Mouse (Mus musculus) lung, postnatal 14 days (tissue): Measurements from ENCODE around the gene Slc24a4.
A peak's percentile ranks its signal among the peaks of the same experiment; 100 is the strongest.
"Not testable (repeated sequence)": the region's sequence is repeated elsewhere in the genome, so short reads cannot be mapped to it uniquely, and the experiment has no call there.

Experiments
- DNase-seq: peaks from one replicate; pipeline ENCODE4 v3.0.0; 2021

Gene Slc24a4

GRCm38 (mm10) chr12:102251985-102252384 is 123.5 kb downstream of the Slc24a4 start:
- DNase-seq: peak; percentile 29

- DNase-seq: no peak
These were observed 124.0 kb downstream of the Slc24a4 start for GRCm38 (mm10) chr12:102252525-102252924.

GRCm38 (mm10) chr12:102255012-102255411 is 126.5 kb downstream of the Slc24a4 start:
- DNase-seq: peak; percentile 25

- DNase-seq: no peak
These were observed 130.1 kb downstream of the Slc24a4 start for GRCm38 (mm10) chr12:102258522-102259112.

- peak; percentile 18 for DNase-seq
These were observed 133.4 kb downstream of the Slc24a4 start for GRCm38 (mm10) chr12:102261933-102262396.

- no peak for DNase-seq
These were observed 134.3 kb downstream of the Slc24a4 start for GRCm38 (mm10) chr12:102262809-102263208.

GRCm38 (mm10) chr12:102263249-102263648 is 134.7 kb downstream of the Slc24a4 start:
- DNase-seq: no peak

- DNase-seq: no peak
These were observed 137.9 kb downstream of the Slc24a4 start for GRCm38 (mm10) chr12:102266433-102266832.

GRCm38 (mm10) chr12:102269144-102269543 is 140.6 kb downstream of the Slc24a4 start:
- DNase-seq: no peak

- DNase-seq: no peak
These were observed 142.4 kb downstream of the Slc24a4 start for GRCm38 (mm10) chr12:102270776-102271405.

GRCm38 (mm10) chr12:102271447-102271846 is 142.9 kb downstream of the Slc24a4 start:
- no peak for DNase-seq

GRCm38 (mm10) chr12:102275833-102276443 is 147.4 kb downstream of the Slc24a4 start:
- peak; percentile 58 for DNase-seq

GRCm38 (mm10) chr12:102280290-102280689 is 151.8 kb downstream of the Slc24a4 start:
- DNase-seq: not testable (repeated sequence)

- DNase-seq: no peak
These were observed 152.5 kb downstream of the Slc24a4 start for GRCm38 (mm10) chr12:102280867-102281503.

- no peak for DNase-seq
These were observed 153.6 kb downstream of the Slc24a4 start for GRCm38 (mm10) chr12:102282126-102282525.

GRCm38 (mm10) chr12:102282763-102283482 is 154.4 kb downstream of the Slc24a4 start, which contains the start of gene Rin3:
Rin3 (plus strand) TSS chr12:102283048.
- DNase-seq: peak; percentile 78

GRCm38 (mm10) chr12:102283483-102284266 is 155.1 kb downstream of the Slc24a4 start:
- DNase-seq: peak; percentile 86

GRCm38 (mm10) chr12:102284267-102284610 is 155.7 kb downstream of the Slc24a4 start:
- DNase-seq: no peak

GRCm38 (mm10) chr12:102284618-102285159 is 156.2 kb downstream of the Slc24a4 start:
- no peak for DNase-seq

- no peak for DNase-seq
These were observed 156.8 kb downstream of the Slc24a4 start for GRCm38 (mm10) chr12:102285318-102285717.

GRCm38 (mm10) chr12:102285779-102286178 is 157.2 kb downstream of the Slc24a4 start:
- no peak for DNase-seq
